Mouse (Mus musculus) olfactory bulb, adult 2 months (tissue): ENCODE results near the gene Max.

Experiments
- CTCF ChIP-seq: fragments of 200-500 bp; IDR thresholded peaks from 2 replicates; pipeline ENCODE4 v1.5.1; 2012; ENCODE audit warnings: low read depth, mild to moderate bottlenecking, low read length, moderate library complexity; ENCODE audit not compliant: insufficient read depth
- POLR2A ChIP-seq: fragments of 200-500 bp; IDR thresholded peaks from 2 replicates; pipeline ENCODE4 v1.6.1; 2012; ENCODE audit warnings: mild to moderate bottlenecking, low read depth, low read length, moderate library complexity; ENCODE audit not compliant: insufficient read depth

- no peak for TF ChIP-seq POLR2A
- no peak for TF ChIP-seq CTCF
Measured at GRCm38 (mm10) chr12:76943466-76943865, 18.5 kb downstream of the Max start.
